Mouse (Mus musculus): ENCODE measurements around the gene Krt77.

DNA sequence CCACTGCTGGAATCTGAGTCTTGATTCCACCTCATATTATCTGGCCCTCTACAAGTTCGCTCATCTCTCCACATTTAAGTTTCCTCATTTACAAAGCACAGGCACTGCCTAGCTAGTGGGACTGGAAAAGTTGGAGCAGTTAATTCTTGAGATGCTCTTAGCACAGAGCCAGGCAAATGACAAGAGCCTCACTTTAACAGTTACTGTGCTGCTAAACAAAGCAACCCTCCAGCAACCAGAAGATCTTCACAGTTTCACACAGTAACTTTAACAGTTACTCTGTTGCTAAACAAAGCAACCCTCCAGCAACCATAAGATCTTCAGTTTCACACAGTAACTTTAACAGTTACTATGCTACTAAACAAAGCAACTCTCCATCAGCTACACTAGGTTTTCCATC lies 4.9 kb upstream of the Krt77 start:
- TF ChIP-seq POLR2AphosphoS5 (IDR thresholded peaks at IDR 0.05; ENCODE audit: insufficient replicate concordance, low read depth, low read length) (no peak), CTCF (IDR thresholded peaks at IDR 0.05; ENCODE audit: low read depth, low read length) (no peak), GATA1 (IDR thresholded peaks at IDR 0.05; ENCODE audit: borderline replicate concordance, low read length) (no peak)

Measured in G1E (cell line).